Mouse (Mus musculus) thymus, postnatal 0 days (tissue): ENCODE data around the gene Zfp786. TPM values are rescaled to one million over a fixed set of nuclear protein-coding genes. Genes with fewer than 3 reads are reported as not detected.
"Not testable (repeated sequence)": the region's sequence is repeated elsewhere in the genome, so short reads cannot be mapped to it uniquely, and the experiment has no call there.

Experiments used
- DNase-seq: peaks from one replicate; pipeline ENCODE4 v3.0.0-alpha.2; 2015; ENCODE audit warnings: low spot score
- polyA plus RNA-seq: library from polyadenylated mRNA; unstranded; fragments of >200 nt; fragmentation: Nextera tagmentation; extraction: Ambion mirVana; gene quantifications from 2 replicates; pipeline ENCODE4 v1.2.1, GENCODE M21; 2015

The Zfp786 gene
- polyA plus RNA-seq, result 1.6 and 2.6 TPM in 2 replicates

GRCm38 (mm10) chr6:47830104-47831078 lies at the start of gene Zfp786:
Gene Zfp786 (minus strand): TSS chr6:47830867.
- peak; percentile 91 for DNase-seq

GRCm38 (mm10) chr6:47880166-47880565 lies 49.5 kb upstream of the Zfp786 start:
- DNase-seq, result no peak

GRCm38 (mm10) chr6:47879049-47879716 lies 48.5 kb upstream of the Zfp786 start:
- no peak for DNase-seq

GRCm38 (mm10) chr6:47878593-47878992 lies 47.9 kb upstream of the Zfp786 start:
- DNase-seq, result peak; percentile 8

GRCm38 (mm10) chr6:47878133-47878514 lies 47.5 kb upstream of the Zfp786 start:
- peak; percentile 12 for DNase-seq

GRCm38 (mm10) chr6:47877461-47878132 lies 46.9 kb upstream of the Zfp786 start:
- DNase-seq, result peak; percentile 72

GRCm38 (mm10) chr6:47877058-47877457 lies 46.4 kb upstream of the Zfp786 start, which contains the start of gene Zfp282:
Gene Zfp282 (plus strand): TSS chr6:47877204.
- no peak for DNase-seq

GRCm38 (mm10) chr6:47872266-47872665 lies 41.6 kb upstream of the Zfp786 start:
- DNase-seq, result no peak

GRCm38 (mm10) chr6:47857729-47858128 lies 27.1 kb upstream of the Zfp786 start:
- not testable (repeated sequence) for DNase-seq

GRCm38 (mm10) chr6:47857241-47857640 lies 26.6 kb upstream of the Zfp786 start:
- DNase-seq, result no peak

GRCm38 (mm10) chr6:47845779-47846178 lies 15.1 kb upstream of the Zfp786 start:
- DNase-seq, result no peak

- no peak for DNase-seq
These were observed 11.7 kb upstream of the Zfp786 start for GRCm38 (mm10) chr6:47842337-47842736.

GRCm38 (mm10) chr6:47841831-47842230 lies 11.2 kb upstream of the Zfp786 start:
- DNase-seq, result no peak

- no peak for DNase-seq
These were observed 10.4 kb upstream of the Zfp786 start for GRCm38 (mm10) chr6:47841077-47841476.

GRCm38 (mm10) chr6:47837630-47838029 lies 7.0 kb upstream of the Zfp786 start:
- DNase-seq, result no peak

GRCm38 (mm10) chr6:47835984-47836521 lies 5.4 kb upstream of the Zfp786 start:
- peak; percentile 56 for DNase-seq

- peak; percentile 96 for DNase-seq
These were observed 4.9 kb upstream of the Zfp786 start, which contains the start of gene Zfp398 for GRCm38 (mm10) chr6:47835482-47835983. Gene Zfp398 (plus strand): TSS chr6:47835661.

- no peak for DNase-seq
These were observed 1.6 kb upstream of the Zfp786 start for GRCm38 (mm10) chr6:47832220-47832619.

GRCm38 (mm10) chr6:47828950-47829349 lies 1.7 kb downstream of the Zfp786 start:
- peak; percentile 34 for DNase-seq

- DNase-seq, result no peak
These were observed 3.2 kb downstream of the Zfp786 start for GRCm38 (mm10) chr6:47827462-47827861.

GRCm38 (mm10) chr6:47824241-47824640 lies 6.4 kb downstream of the Zfp786 start:
- DNase-seq, result no peak
